Mouse (Mus musculus): Measurements from ENCODE around the gene Rapgef4.

DNA sequence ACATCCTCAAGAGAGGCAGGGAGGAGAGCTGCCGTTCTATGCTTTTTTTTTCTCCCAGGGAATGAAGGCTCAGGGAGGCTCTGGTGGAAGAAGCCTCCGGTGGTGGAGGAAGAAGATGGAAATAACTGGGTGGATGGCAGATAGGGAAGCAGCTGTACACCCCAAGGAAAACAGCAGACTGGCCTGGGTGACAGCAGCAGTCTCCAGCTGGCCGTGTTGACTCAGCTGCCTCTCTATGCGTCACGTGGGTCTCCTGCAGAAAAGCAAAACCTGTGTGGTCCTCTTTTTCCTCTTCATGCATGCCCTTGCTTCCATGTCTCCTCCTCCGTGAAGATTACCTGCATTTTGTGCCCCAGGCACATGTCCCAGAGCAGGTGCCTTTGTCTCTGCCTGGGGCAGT lies 7.5 kb downstream of the Rapgef4 start:
- no peak for TF ChIP-seq CTCF (IDR thresholded peaks at IDR 0.05)
- TF ChIP-seq EP300 (IDR thresholded peaks at IDR 0.05; ENCODE audit: insufficient read depth, low read depth, low read length): no peak
- TF ChIP-seq POLR2A (IDR thresholded peaks at IDR 0.05; ENCODE audit: insufficient read depth, low read depth, low read length): no peak

Data from heart, adult 2 months (tissue).